Mouse (Mus musculus) midbrain, embryonic 14.5 days (tissue): ENCODE measurements around the gene Tmem239. TPM values are rescaled to one million over a fixed set of nuclear protein-coding genes. Genes with fewer than 3 reads are reported as not detected.

Experiments
- ATAC-seq: fragments of 200-750 bp; cut with Nextera tagmentation; 2 replicates; pipeline ENCODE4 v1.8.0; 2017; ENCODE audit warnings: moderate number of reproducible peaks, moderate library complexity; ENCODE audit not compliant: low FRiP score, low TSS enrichment
- DNase-seq: peaks from one replicate; pipeline ENCODE4 v3.0.0-alpha.2; 2015
- H3K27ac ChIP-seq: fragments of 300-500 bp; sonication (generic); replicated peaks from 2 replicates; pipeline ENCODE4 v1.5.1; 2014; ENCODE audit warnings: mild to moderate bottlenecking, low read depth, low read length, moderate library complexity
- H3K27me3 ChIP-seq: fragments of 300-500 bp; sonication (generic); 2 replicates; pipeline ENCODE4 v1.6.1; 2014; ENCODE audit warnings: low read length, control low read depth, mixed read lengths; ENCODE audit not compliant: control insufficient read depth, insufficient read depth
- H3K36me3 ChIP-seq: fragments of 300-500 bp; sonication (generic); 2 replicates; pipeline ENCODE4 v1.6.1; 2014; ENCODE audit warnings: low read length, control low read depth; ENCODE audit not compliant: control insufficient read depth, insufficient read depth
- H3K4me1 ChIP-seq: fragments of 300-500 bp; sonication (generic); 2 replicates; pipeline ENCODE4 v1.6.1; 2014; ENCODE audit warnings: mild to moderate bottlenecking, antibody characterized with exemption, low read length, control low read depth; ENCODE audit not compliant: control insufficient read depth, insufficient read depth
- H3K4me2 ChIP-seq: fragments of 300-500 bp; sonication (generic); 2 replicates; pipeline ENCODE4 v1.6.1; 2014; ENCODE audit warnings: mild to moderate bottlenecking, low read length, moderate library complexity
- H3K4me3 ChIP-seq: fragments of 300-500 bp; sonication (generic); replicated peaks from 2 replicates; pipeline ENCODE4 v1.5.1; 2014; ENCODE audit warnings: low read depth, low read length
- H3K9ac ChIP-seq: fragments of 300-500 bp; sonication (generic); replicated peaks from 2 replicates; pipeline ENCODE4 v1.6.1; 2014; ENCODE audit warnings: mild to moderate bottlenecking, low read length, moderate library complexity
- H3K9me3 ChIP-seq: fragments of 300-500 bp; sonication (generic); 2 replicates; pipeline ENCODE4 v1.6.1; 2016; ENCODE audit warnings: low read length, control low read depth, mixed read lengths; ENCODE audit not compliant: control insufficient read depth
- WGBS: fragments of 180-500 bp; shearing (Covaris S2); extraction: QIAGEN DNeasy Blood & Tissue Kit; methylation state at CpG from one replicate; pipeline ENCODE4 v1.1.7; 2014; 5-methylcytosine and 5-hydroxymethylcytosine counted together
- polyA plus RNA-seq: library from polyadenylated mRNA; unstranded; fragments of >200 nt; fragmentation: Nextera tagmentation; extraction: Ambion mirVana; gene quantifications from 2 replicates; pipeline ENCODE4 v1.2.1, GENCODE M21; 2014

Gene Tmem239
- polyA plus RNA-seq, 1 experiment from 2014 or later: not detected

GRCm38 (mm10) chr2:130451086-130451726, 44.9 kb downstream of the Tmem239 start:
- Histone ChIP-seq H3K27ac (no peak overlapping the region), H3K27me3 (0 out of 2 replicates have a peak, but pooled peaks cover 5% of the 10 kb centered on the region), H3K4me1 (peaks cover 19% of the 10 kb centered on the region), H3K36me3 (no peaks in the 10 kb centered on the region), H3K9me3 (no peaks in the 10 kb centered on the region), H3K4me3 (peak overlapping the region; percentile 89), H3K9ac (peak overlapping the region; percentile 89), H3K4me2 (peak overlapping the region; percentile 75)
- ATAC-seq: no peak
- 73% methylated on average over 14 of the region's 14 CpGs for WGBS
- DNase-seq: peak; percentile 8

DNA sequence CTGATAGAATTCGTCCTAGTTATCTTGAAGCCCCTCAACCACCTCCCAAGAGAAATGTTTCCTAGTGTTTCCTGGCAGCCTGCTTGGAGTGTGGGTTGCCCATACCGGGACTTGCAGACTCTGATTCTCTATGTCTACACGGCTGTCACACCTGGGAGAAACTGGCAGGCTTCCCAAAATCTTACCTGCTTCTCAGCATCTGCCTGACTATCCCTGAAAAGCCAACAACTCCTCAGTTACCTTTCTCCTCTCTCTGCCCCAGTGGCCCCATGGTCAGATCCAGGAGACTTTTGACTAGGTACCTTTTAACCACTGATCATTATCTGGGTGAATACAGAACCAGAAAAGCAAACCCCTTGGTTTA, 45.4 kb downstream of the Tmem239 start:
- no peak for DNase-seq
- Histone ChIP-seq H3K4me1 (peaks cover 19% of the 10 kb centered on the region), H3K4me2 (peak overlapping the region; percentile 75), H3K9me3 (no peaks in the 10 kb centered on the region), H3K4me3 (peak overlapping the region; percentile 89; the same call in 1 of the 2 replicates), H3K36me3 (no peaks in the 10 kb centered on the region), H3K27me3 (0 out of 2 replicates have a peak, but pooled peaks cover 5% of the 10 kb centered on the region), H3K27ac (no peak overlapping the region), H3K9ac (peak overlapping the region; percentile 34; the same call in 1 of the 2 replicates)
- WGBS: 77% methylated on average over 3 of the region's 3 CpGs
- no peak for ATAC-seq

DNA sequence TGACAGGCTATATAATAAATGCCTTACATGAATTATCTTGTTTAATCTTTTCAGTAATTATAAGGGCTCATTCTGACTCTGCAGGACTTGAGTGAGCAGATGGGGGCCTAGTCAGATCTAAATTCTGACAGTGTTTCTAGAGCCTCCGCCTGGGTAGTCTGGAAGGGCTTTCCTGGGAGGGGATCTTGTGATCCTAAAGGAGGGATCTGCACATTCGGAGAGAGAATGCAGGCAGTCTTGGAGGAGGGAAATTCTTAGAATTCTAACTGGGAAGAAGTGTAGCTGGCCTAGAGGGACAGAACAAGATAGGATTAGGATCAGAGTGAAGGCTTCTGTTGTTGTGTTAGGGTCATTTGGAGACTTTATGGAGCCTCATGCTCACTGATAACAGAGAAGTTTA, 46.0 kb downstream of the Tmem239 start:
- H3K9me3 ChIP-seq: no peaks in the 10 kb centered on the region
- H3K4me2 ChIP-seq: peak overlapping the region; percentile 75
- H3K4me3 ChIP-seq: no peak overlapping the region
- no peaks in the 10 kb centered on the region for H3K36me3 ChIP-seq
- ATAC-seq (no peak), DNase-seq (no peak)
- no peak overlapping the region; the same call in 1 of the 2 replicates for H3K9ac ChIP-seq
- H3K27ac ChIP-seq: no peak overlapping the region
- peaks cover 19% of the 10 kb centered on the region for H3K4me1 ChIP-seq
- 0 out of 2 replicates have a peak, but pooled peaks cover 5% of the 10 kb centered on the region for H3K27me3 ChIP-seq
- WGBS: 54% methylated on average over 2 of the region's 2 CpGs

DNA sequence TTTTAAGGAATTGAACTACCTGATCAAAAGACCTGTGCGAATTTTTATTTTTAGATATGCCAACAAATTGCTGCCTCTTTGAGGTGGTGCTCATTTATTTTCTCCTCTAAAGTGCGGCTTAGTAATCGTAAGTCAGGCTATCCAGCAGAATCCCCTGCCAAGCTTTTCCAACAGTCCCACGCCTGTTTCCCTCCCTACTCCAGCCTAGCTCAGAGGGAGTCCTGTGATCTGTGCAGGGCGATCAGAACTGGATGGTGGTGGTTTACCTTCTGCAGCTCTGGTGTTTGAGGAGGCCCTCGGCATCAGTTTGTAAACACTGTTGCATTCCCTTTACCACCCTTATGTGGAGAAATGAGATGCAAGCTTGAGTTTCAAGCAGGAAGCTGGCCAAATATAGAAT, 47.1 kb downstream of the Tmem239 start:
- WGBS: 75% methylated on average over 6 of the region's 6 CpGs
- ATAC-seq (no peak), DNase-seq (no peak)
- Histone ChIP-seq H3K27ac (no peak overlapping the region), H3K9me3 (no peaks in the 10 kb centered on the region), H3K9ac (no peak overlapping the region), H3K27me3 (no peaks in the 10 kb centered on the region), H3K36me3 (no peaks in the 10 kb centered on the region), H3K4me3 (no peak overlapping the region), H3K4me2 (no peak overlapping the region), H3K4me1 (peaks cover 19% of the 10 kb centered on the region)

DNA sequence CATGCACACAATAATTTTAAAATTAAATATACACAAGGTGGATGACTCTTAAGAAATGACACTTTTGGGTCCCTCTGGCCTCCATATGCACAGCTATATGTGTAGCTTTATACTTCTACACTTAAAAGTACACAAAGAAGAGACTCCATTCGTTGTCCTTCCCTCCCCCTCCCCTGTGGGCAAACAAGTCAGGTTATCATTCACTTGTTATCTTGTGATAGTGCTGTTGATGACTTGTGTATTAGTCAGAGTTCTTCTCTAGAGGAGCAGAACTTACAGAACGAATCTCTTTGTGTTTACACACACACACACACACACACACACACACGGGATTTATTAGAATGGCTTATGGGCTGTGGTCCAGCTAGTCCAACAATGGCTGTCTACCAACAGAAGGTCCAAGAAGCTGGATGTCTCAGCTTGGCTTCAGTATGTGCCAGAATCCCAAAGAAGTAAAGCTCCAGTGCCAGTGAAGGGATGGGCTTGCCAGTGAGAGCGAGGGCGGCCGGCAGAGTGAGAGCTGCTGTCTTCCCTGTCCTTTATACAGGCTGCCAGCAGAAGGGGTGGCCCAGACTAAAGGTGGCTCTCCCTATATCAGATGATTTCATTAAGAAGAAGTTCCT, 48.6 kb downstream of the Tmem239 start:
- Histone ChIP-seq H3K4me2 (no peak overlapping the region), H3K4me3 (no peak overlapping the region), H3K27me3 (no peaks in the 10 kb centered on the region), H3K4me1 (peaks cover 16% of the 10 kb centered on the region), H3K9ac (no peak overlapping the region), H3K27ac (no peak overlapping the region), H3K36me3 (no peaks in the 10 kb centered on the region), H3K9me3 (no peaks in the 10 kb centered on the region)
- DNase-seq (peak; percentile 39), ATAC-seq (no peak)
- WGBS: 73% methylated on average over 6 of the region's 6 CpGs

Other genes with a start within 250 kb of the Tmem239 start
- 349 and 358 TPM in 2 replicates for gene Snrpb, start 227.1 kb upstream of the Tmem239 start, polyA plus RNA-seq
- gene Tmc2, start 211.3 kb upstream of the Tmem239 start, polyA plus RNA-seq: not detected in 2 replicates
- 217 and 235 TPM in 2 replicates for gene Nop56, start 132.0 kb upstream of the Tmem239 start, polyA plus RNA-seq
- 166 and 170 TPM in 2 replicates for gene Idh3b, start 121.9 kb upstream of the Tmem239 start, polyA plus RNA-seq
- gene Ebf4, start 111.3 kb upstream of the Tmem239 start, polyA plus RNA-seq: 3.6 and 4.7 TPM in 2 replicates
- gene Cpxm1, start 8.9 kb upstream of the Tmem239 start, polyA plus RNA-seq: 13.0 and 15.3 TPM in 2 replicates
- gene Gm28372, start 1.2 kb upstream of the Tmem239 start, polyA plus RNA-seq: 0.15 TPM in 1 of 2 replicates, not detected in the other
- not detected in 2 replicates for gene 1700020A23Rik, start 1.2 kb upstream of the Tmem239 start, polyA plus RNA-seq
- 88.2 and 88.6 TPM in 2 replicates for gene Vps16, start 17.9 kb downstream of the Tmem239 start, polyA plus RNA-seq
- gene Pced1a, start 18.2 kb downstream of the Tmem239 start, polyA plus RNA-seq: 10.1 and 15.1 TPM in 2 replicates
- 119 and 156 TPM in 2 replicates for gene Ptpra, start 43.8 kb downstream of the Tmem239 start, polyA plus RNA-seq
- 98.4 and 112 TPM in 2 replicates for gene Mrps26, start 157.3 kb downstream of the Tmem239 start, polyA plus RNA-seq
- gene Oxt, start 169.7 kb downstream of the Tmem239 start, polyA plus RNA-seq: 0.59 TPM in 1 of 2 replicates, not detected in the other
- gene Avp, start 176.1 kb downstream of the Tmem239 start, polyA plus RNA-seq: 0.70 TPM in 1 of 2 replicates, not detected in the other
- gene Fastkd5, start 223.5 kb downstream of the Tmem239 start, polyA plus RNA-seq: 7.4 and 13.8 TPM in 2 replicates
- 10.6 and 13.0 TPM in 2 replicates for gene Ubox5, start 223.6 kb downstream of the Tmem239 start, polyA plus RNA-seq
- gene Lzts3, start 236.3 kb downstream of the Tmem239 start, polyA plus RNA-seq: 3.4 and 9.1 TPM in 2 replicates